Mouse (Mus musculus) layer of hippocampus, postnatal 36 days (tissue): ENCODE measurements at regions not wholly inside any gene's neighbourhood (a gene's known extent, or its start where the extent isn't known, plus 50 kb on each side); places are given as distances from the start of the nearest gene placed in this dataset.
"Not testable (repeated sequence)": the region's sequence is repeated elsewhere in the genome, so short reads cannot be mapped to it uniquely, and the experiment has no call there.

ENCODE experiments used
- DNase-seq, 2 experiments: peaks; one replicate each; pipeline ENCODE4 v3.0.0; 2022

DNA sequence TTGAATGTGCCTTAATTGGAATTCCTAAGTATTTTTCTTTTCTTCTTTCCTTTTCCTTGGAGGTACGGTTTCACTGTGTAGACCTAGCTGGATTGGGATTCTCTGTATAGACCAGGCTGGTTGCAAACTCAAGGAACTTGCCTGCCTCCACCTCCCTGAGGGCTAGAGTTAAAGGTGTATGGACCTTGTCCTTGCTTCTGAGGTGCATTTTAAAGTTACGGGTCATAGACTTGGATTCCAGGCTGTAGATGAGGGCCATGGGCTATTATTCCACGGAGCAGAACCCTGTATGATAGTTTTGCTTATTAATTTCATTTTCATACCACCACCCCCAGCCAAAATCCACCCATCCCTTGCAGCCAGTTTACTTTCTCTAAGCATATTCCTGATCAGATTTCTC is 50.7 kb upstream of the Wdr26 start:
- DNase-seq: no peak

DNA sequence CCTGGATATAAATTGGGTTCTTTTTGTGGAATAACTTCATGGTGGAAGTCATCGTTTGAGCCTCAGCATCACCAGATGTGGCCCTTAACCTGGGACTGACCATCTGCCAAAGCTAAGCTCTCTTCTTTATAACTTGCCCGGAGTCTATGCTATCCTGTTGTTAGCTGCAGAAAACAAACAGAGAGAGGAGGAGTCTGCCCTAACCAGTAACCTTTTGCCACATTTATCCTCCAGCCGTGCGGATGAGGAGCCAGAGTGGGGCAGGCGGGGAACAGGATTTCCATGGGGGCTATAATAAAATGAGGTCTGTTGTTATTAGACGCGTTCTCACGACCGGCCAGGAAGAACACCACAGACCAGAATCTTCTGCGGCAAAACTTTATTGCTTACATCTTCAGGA is 51.4 kb upstream of the Wdr26 start:
- no peak for DNase-seq

DNA sequence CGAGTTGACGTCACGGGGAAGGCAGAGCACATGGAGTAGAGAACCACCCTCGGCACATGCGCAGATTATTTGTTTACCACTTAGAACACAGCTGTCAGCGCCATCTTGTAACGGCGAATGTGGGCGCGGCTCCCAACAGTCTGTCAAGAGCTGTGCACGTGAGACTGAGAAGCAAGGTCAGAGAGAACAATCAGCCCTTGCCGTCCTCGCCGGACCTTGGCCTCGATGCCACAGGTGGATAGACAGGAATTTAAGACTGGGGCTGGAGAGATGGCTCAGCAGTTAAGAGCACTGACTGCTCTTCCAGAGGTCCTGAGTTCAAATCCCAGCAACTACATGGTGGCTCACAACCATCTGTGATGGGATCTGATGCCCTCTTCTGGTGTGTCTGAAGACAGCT is 58.7 kb upstream of the Wdr26 start:
- not testable (repeated sequence) for DNase-seq

DNA sequence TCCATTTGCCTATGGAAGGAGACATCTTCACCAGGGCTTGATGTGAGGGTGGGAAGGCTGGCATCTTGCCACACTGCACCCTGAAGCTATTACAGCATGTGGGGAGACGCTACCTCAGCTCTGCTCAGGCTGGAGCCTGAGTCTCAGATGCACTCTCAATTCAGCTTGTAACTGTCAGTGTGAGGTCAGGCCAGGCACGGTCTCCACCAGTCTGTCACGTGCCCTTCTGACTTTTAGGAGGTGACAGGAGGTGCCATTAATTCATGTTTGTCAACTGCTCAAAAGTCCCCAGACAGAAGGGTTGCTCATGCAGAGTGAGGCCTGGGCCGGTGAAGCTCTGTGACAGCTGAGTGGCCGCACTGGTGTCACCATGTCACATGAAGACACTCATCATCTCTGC is 59.4 kb upstream of the Wdr26 start:
- DNase-seq: no peak

- DNase-seq: no peak
Measured at GRCm38 (mm10) chr1:181271821-181272220, 60.0 kb upstream of the Wdr26 start.

DNA sequence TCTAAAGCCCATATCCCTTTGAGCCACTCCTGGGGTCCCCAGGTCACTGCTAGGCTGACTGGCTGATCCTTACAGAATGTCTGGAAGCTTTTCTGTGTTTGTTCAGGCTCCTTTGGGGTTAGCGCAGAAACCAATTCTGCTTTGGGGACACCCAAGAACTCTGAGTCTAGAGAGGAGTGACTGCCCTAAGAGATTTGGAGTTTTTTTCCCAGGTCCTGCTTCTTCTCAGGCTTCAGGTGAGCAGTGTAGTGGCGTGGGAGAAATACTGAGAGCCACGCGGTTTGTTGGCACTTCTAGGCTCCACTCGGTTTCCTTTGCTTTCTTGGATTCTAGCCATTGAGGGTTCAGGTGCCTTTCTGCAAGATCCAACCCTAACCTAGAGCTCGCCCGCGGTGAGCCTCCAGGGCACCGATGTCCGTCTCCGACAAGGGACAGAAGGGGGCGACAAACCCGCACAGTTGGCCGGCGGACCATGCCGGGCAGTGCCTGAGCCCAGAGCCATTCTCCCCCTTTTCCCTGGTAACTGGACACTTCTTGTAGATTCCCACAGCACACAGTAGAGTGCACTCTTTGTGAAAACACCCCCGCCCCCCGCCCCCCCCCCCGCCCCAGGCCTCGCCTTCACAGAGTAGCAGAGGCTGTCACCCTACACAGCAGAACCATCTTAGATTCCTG is 61.0 kb upstream of the Wdr26 start:
- DNase-seq: peak; percentile 78

- no peak for DNase-seq
Measured at GRCm38 (mm10) chr1:181273540-181274204, 61.9 kb upstream of the Wdr26 start.

DNA sequence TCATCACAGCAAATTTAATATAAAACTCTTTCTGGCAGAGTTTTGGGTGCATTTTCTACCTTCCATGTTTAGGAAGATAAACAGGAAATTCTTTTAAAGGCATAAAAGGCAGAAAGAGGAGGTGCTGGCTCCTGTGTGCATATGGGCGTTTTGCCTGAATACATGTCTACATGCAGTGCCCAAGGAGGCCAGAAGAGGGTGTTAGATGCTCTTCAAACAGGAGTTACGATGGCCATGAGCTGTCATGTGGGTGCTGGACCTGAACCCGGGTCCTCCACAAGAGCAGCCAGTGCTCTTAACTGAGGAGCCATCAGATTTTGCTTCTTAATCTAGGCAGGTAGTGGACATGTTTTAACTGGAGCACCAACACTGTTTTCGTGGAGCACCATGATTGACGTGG is 69.0 kb upstream of the Wdr26 start:
- DNase-seq: no peak

- DNase-seq: not testable (repeated sequence)
Measured at GRCm38 (mm10) chr1:181282986-181283385, 69.4 kb upstream of the Cnih3 start.

DNA sequence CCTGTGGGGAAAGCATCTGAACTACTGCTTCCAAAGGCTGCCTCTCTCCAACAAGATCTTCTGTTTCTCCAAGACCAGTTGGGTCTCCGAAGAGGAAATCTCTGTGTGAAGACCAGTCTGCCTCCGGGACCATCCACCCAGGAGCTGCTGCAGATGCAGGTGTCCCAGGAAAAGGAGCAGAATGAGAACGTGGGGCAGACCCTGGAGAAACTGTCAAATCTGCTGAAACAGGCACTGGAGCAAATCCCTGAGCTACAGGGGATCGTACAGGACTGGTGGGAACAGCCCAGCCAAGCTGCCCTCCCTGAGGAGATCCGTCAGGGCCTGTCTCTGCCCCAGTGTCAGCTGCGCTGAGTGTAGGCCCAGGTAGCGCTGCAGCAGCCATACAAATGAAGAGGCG is 68.9 kb upstream of the Cnih3 start:
- DNase-seq: not testable (repeated sequence)

DNA sequence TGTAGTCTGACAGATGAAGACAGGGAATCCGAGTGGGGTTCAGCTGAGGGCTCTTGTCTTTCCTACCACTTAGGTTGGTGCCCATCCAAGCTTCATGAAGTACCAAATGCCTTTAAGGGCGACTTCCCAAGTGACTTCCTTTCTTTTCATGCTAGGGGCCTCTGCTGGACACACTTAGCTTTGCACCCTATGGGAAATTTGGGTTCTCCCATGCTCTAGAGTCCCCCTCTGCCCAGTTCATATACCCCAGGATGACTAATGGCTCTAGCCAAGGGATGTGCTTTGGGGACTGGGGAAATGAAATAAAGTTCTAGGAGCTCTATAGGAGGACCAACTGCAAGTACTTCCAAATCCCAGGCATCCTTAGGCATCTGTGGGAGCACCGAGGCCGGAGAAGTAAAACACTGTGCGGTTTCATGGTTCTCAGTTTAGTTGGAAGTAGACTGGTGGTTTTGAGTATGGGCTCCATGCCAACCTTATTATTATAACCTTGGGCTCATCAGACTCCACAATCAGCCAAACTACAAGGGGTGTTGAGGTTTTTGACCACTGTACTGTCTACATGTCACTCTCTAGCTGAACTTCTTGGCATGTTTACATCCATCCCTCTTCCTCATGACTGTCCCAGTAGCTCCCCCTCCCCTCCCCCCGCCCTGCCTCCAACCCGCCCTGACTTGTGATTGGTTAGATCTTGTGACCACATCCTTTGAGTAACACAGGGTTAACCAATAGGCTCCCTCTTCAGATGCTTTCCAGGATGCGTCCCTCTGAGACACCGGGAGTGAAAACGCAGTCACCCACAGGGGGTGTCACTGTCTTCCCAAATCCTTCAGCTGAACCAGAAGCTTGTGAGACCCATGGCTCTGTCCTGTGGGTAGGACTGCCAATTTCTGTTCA is 67.9 kb upstream of the Cnih3 start:
- no peak for DNase-seq

GRCm38 (mm10) chr1:181285600-181285999 is 66.8 kb upstream of the Cnih3 start:
- peak; percentile 41 to 49 for DNase-seq

GRCm38 (mm10) chr1:181286146-181286545 is 66.3 kb upstream of the Cnih3 start:
- DNase-seq: no peak

- DNase-seq: no peak
Measured at GRCm38 (mm10) chr1:181287166-181287565, 65.3 kb upstream of the Cnih3 start.

- no peak for DNase-seq
Measured at GRCm38 (mm10) chr1:181289385-181290035, 62.9 kb upstream of the Cnih3 start.

DNA sequence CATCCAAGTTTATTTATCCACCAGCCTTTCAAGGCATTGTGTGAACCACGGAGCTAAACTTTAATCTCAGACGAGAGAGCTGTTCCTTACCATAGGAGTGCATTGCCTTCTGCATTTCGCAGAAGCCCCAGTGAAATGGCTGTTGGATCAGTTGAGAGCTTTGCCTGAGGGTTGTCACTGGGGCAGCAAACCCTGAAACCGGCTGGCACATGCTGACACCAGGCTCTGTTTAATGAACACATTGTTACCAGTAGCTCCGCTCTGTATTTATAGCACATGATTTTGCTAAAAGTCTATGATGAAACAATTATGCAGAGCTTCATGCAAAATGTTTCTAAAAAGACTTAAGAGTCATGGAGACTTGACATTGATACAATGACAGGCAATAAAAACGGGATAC is 61.2 kb upstream of the Cnih3 start:
- DNase-seq: peak; percentile 23 to 45

DNA sequence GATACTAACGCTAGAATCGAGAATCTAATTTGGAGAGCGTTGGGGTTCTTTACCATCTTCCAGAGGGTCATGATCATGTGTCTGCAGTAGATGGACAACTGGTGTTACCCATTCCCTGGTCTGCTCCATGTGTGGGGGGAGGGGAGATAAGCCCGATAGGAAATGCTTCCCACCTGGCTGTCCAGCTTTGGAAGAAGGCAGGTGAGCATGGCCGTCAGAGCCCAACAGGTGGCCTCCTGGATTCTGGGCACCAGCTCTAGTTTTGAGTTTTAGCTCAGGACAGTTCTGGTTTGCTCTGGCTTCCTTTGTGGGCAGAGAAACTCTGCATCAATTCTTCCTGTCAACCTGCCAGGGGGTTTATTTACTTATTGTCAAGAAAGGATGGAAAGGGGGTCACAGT is 60.5 kb upstream of the Cnih3 start:
- DNase-seq: no peak

GRCm38 (mm10) chr1:181293079-181293865 is 59.2 kb upstream of the Cnih3 start:
- no peak for DNase-seq

DNA sequence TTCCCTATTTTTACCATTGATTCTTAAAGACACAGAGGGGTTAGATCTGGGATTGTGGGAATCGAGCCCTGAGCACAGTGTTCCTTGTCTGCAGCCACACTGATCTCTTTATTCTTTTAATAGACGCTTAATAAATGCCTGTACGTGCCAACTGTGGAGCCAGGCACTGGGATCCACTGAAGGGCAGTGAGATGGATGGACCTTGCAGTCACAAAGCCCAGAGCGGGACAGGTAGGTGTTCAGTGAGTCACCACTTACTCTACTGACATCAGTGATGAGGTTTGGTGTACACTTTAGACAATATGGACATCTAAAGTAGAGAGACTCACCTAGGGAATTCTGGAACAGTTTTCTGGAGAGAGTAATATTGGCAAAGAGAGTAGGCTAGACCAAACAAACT is 56.8 kb upstream of the Cnih3 start:
- DNase-seq: no peak

GRCm38 (mm10) chr1:181298063-181298462 is 54.4 kb upstream of the Cnih3 start:
- no peak for DNase-seq

- no peak for DNase-seq
Measured at GRCm38 (mm10) chr1:181299075-181299665, 53.3 kb upstream of the Cnih3 start.

GRCm38 (mm10) chr1:181299826-181300225 is 52.6 kb upstream of the Cnih3 start:
- no peak for DNase-seq
